Mouse (Mus musculus): Measurements from ENCODE around the gene Tha1. TPM values are rescaled to one million over a fixed set of nuclear protein-coding genes. Genes with fewer than 3 reads are reported as not detected.
A peak's percentile ranks its signal among the peaks of the same experiment; 100 is the strongest.

The Tha1 gene
- polyA plus RNA-seq, 1 experiment from 2014 or later, result 2.5 TPM

DNA sequence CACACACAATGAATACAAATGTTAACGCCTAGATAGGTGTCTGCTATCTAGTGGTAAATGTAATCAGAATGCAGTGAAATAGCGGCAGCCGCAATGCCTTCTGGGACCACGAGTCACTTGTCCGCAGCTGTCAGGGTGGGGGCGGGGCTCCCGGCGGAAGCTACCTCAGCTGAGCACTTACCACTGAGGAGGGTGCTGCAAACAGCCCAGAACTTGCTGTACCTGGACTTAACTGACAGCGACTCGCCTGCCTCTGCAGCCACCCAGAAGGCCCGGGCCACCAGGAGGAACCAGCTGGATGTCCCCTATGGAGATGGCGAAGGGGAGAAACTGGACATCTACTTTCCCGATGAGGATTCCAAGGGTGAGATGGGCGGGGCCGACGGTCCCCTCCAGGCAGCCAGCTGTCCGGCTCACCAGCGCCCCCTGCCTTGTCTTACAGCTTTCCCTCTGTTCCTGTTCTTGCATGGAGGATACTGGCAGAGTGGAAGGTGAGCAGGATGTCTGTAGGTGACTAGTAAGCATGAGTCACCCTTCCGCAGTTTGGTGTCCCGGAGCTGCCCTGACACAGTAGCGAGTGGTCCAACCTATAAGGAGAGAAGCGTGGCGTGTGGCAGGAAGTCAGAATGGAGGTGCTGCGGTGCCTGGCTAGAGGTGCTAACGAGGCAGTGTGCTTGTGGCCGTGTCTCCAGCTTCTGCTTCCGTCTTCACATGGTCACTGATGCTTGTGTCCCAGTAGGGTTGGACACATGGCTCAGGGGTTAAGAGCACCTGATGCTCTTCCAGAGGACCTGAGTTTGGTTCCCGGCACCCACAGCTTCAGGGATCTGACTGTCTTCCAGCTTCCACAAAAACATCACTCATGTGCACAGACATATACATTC lies 41.0 kb downstream of the Tha1 start:
- H3K27ac ChIP-seq, result 0 out of 2 replicates have a peak overlapping the region, but pooled peaks have one; percentile 12
- peaks cover 8% of the 10 kb centered on the region for H3K4me1 ChIP-seq (replicated peaks; ENCODE audit: control insufficient read depth, insufficient read depth, low read length)
- peak; percentile 68 for DNase-seq (ENCODE audit: low spot score)
- no peaks in the 10 kb centered on the region for H3K9me3 ChIP-seq (ENCODE audit: control insufficient read depth, low read length)
- peak; percentile 74; the same call in 1 of the 2 replicates for ATAC-seq (ENCODE audit: low FRiP score)
- no peaks in the 10 kb centered on the region for H3K36me3 ChIP-seq (replicated peaks; ENCODE audit: control insufficient read depth, insufficient read depth)
- H3K27me3 ChIP-seq (ENCODE audit: control insufficient read depth, insufficient read depth, low read length), result no peaks in the 10 kb centered on the region
- peak overlapping the region; percentile 30 for H3K4me3 ChIP-seq (replicated peaks; ENCODE audit: low read length)
- H3K9ac ChIP-seq, result peak overlapping the region; percentile 26; the same call in 1 of the 2 replicates
- H3K4me2 ChIP-seq (replicated peaks), result peak overlapping the region; percentile 51
- 17% methylated on average over 28 of the region's 28 CpGs for WGBS

DNA sequence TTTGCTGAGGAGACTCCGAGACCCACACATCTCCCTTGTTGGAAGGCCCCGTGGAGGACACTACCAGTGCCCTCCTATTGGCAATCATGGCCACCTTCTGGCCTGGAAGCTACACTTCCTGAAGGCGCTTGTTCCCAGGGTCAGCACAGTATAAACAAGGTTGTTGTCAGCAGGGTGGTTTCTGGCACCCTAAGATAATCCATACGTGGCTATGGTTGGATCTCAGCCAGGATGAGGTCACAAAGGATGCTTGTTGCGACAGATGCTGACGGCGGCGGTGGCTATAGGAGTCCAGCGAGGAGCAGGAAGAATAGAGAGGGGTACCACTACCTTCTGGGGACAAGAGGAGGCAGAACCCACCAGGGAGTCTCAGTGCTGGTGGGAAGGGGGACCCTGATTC lies 42.9 kb downstream of the Tha1 start:
- no peak overlapping the region for H3K27ac ChIP-seq
- no peaks in the 10 kb centered on the region for H3K9me3 ChIP-seq (ENCODE audit: control insufficient read depth, low read length)
- H3K4me1 ChIP-seq (replicated peaks; ENCODE audit: control insufficient read depth, insufficient read depth, low read length), result peaks cover 19% of the 10 kb centered on the region
- no peak overlapping the region for H3K4me2 ChIP-seq (replicated peaks)
- DNase-seq (ENCODE audit: low spot score) (no peak), ATAC-seq (ENCODE audit: low FRiP score) (no peak)
- 74% methylated on average over 9 of the region's 9 CpGs for WGBS
- no peaks in the 10 kb centered on the region for H3K36me3 ChIP-seq (replicated peaks; ENCODE audit: control insufficient read depth, insufficient read depth)
- no peak overlapping the region for H3K4me3 ChIP-seq (replicated peaks; ENCODE audit: low read length)
- no peaks in the 10 kb centered on the region for H3K27me3 ChIP-seq (ENCODE audit: control insufficient read depth, insufficient read depth, low read length)
- H3K9ac ChIP-seq, result no peak overlapping the region

- Histone ChIP-seq H3K36me3 (replicated peaks; ENCODE audit: control insufficient read depth, insufficient read depth) (no peaks in the 10 kb centered on the region), H3K4me2 (replicated peaks) (no peak overlapping the region), H3K9me3 (ENCODE audit: control insufficient read depth, low read length) (no peaks in the 10 kb centered on the region), H3K9ac (no peak overlapping the region), H3K27ac (no peak overlapping the region), H3K4me3 (replicated peaks; ENCODE audit: low read length) (no peak overlapping the region), H3K4me1 (replicated peaks; ENCODE audit: control insufficient read depth, insufficient read depth, low read length) (peaks cover 23% of the 10 kb centered on the region), H3K27me3 (ENCODE audit: control insufficient read depth, insufficient read depth, low read length) (no peaks in the 10 kb centered on the region)
- no peak for ATAC-seq (ENCODE audit: low FRiP score)
- no peak for DNase-seq (ENCODE audit: low spot score)
- 71% methylated on average over 2 of the region's 2 CpGs for WGBS
Observed at GRCm38 (mm10) chr11:117829671-117830215, 43.5 kb downstream of the Tha1 start.

GRCm38 (mm10) chr11:117828888-117829604 lies 44.2 kb downstream of the Tha1 start:
- Histone ChIP-seq H3K27ac (peak overlapping the region; percentile 15; the same call in 1 of the 2 replicates), H3K9ac (no peak overlapping the region), H3K4me1 (replicated peaks; ENCODE audit: control insufficient read depth, insufficient read depth, low read length) (peaks cover 29% of the 10 kb centered on the region), H3K36me3 (replicated peaks; ENCODE audit: control insufficient read depth, insufficient read depth) (no peaks in the 10 kb centered on the region), H3K4me2 (replicated peaks) (no peak overlapping the region), H3K9me3 (ENCODE audit: control insufficient read depth, low read length) (no peaks in the 10 kb centered on the region), H3K4me3 (replicated peaks; ENCODE audit: low read length) (no peak overlapping the region), H3K27me3 (ENCODE audit: control insufficient read depth, insufficient read depth, low read length) (no peaks in the 10 kb centered on the region)
- ATAC-seq (ENCODE audit: low FRiP score), result no peak
- whole genome bisulfite sequencing, result 59% methylated on average over 9 of the region's 9 CpGs
- DNase-seq (ENCODE audit: low spot score), result no peak

- H3K36me3 ChIP-seq (replicated peaks; ENCODE audit: control insufficient read depth, insufficient read depth), result no peaks in the 10 kb centered on the region
- ATAC-seq (ENCODE audit: low FRiP score) (no peak), DNase-seq (ENCODE audit: low spot score) (no peak)
- H3K4me2 ChIP-seq (replicated peaks), result no peak overlapping the region
- H3K9me3 ChIP-seq (ENCODE audit: control insufficient read depth, low read length), result no peaks in the 10 kb centered on the region
- no peak overlapping the region for H3K9ac ChIP-seq
- 78% methylated on average over 18 of the region's 18 CpGs for WGBS
- no peaks in the 10 kb centered on the region for H3K27me3 ChIP-seq (ENCODE audit: control insufficient read depth, insufficient read depth, low read length)
- peaks cover 31% of the 10 kb centered on the region for H3K4me1 ChIP-seq (replicated peaks; ENCODE audit: control insufficient read depth, insufficient read depth, low read length)
- H3K4me3 ChIP-seq (replicated peaks; ENCODE audit: low read length), result no peak overlapping the region
- 0 out of 2 replicates have a peak overlapping the region, but pooled peaks have one; percentile 15 for H3K27ac ChIP-seq
Observed at GRCm38 (mm10) chr11:117828149-117828887, 45.0 kb downstream of the Tha1 start.

- Histone ChIP-seq H3K36me3 (replicated peaks; ENCODE audit: control insufficient read depth, insufficient read depth) (no peaks in the 10 kb centered on the region), H3K9me3 (ENCODE audit: control insufficient read depth, low read length) (no peaks in the 10 kb centered on the region), H3K4me2 (replicated peaks) (no peak overlapping the region), H3K27me3 (ENCODE audit: control insufficient read depth, insufficient read depth, low read length) (no peaks in the 10 kb centered on the region), H3K4me1 (replicated peaks; ENCODE audit: control insufficient read depth, insufficient read depth, low read length) (peaks cover 31% of the 10 kb centered on the region), H3K4me3 (replicated peaks; ENCODE audit: low read length) (no peak overlapping the region), H3K27ac (no peak overlapping the region), H3K9ac (no peak overlapping the region)
- DNase-seq (ENCODE audit: low spot score) (no peak), ATAC-seq (ENCODE audit: low FRiP score) (no peak)
- 73% methylated on average over 3 of the region's 3 CpGs for WGBS
Observed at GRCm38 (mm10) chr11:117827386-117827785, 45.9 kb downstream of the Tha1 start.

DNA sequence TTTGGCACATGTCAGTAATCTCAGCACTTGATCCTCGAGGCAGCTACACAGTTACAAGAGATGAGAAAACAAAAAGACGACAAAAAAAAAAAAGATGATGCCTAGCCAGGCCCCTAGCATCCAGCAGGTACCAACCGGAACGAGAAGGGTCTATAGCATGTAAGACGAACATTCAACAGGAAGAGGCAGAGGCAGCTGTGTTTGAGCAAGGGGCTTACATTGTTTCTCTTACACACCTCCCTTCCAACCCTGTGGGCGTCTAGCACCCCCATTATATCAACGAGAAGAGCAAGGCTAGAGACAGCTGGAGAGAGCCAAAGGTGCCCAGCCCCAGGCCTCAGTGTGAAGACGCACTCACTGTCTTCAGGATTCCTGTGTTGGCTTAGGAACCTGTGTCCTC lies 46.4 kb downstream of the Tha1 start:
- ATAC-seq (ENCODE audit: low FRiP score) (no peak), DNase-seq (ENCODE audit: low spot score) (no peak)
- WGBS, result 73% methylated on average over 8 of the region's 8 CpGs
- H3K9ac ChIP-seq, result no peak overlapping the region
- no peaks in the 10 kb centered on the region for H3K36me3 ChIP-seq (replicated peaks; ENCODE audit: control insufficient read depth, insufficient read depth)
- no peak overlapping the region for H3K27ac ChIP-seq
- no peaks in the 10 kb centered on the region for H3K9me3 ChIP-seq (ENCODE audit: control insufficient read depth, low read length)
- peaks cover 31% of the 10 kb centered on the region for H3K4me1 ChIP-seq (replicated peaks; ENCODE audit: control insufficient read depth, insufficient read depth, low read length)
- H3K27me3 ChIP-seq (ENCODE audit: control insufficient read depth, insufficient read depth, low read length), result no peaks in the 10 kb centered on the region
- H3K4me3 ChIP-seq (replicated peaks; ENCODE audit: low read length), result no peak overlapping the region
- no peak overlapping the region for H3K4me2 ChIP-seq (replicated peaks)

DNA sequence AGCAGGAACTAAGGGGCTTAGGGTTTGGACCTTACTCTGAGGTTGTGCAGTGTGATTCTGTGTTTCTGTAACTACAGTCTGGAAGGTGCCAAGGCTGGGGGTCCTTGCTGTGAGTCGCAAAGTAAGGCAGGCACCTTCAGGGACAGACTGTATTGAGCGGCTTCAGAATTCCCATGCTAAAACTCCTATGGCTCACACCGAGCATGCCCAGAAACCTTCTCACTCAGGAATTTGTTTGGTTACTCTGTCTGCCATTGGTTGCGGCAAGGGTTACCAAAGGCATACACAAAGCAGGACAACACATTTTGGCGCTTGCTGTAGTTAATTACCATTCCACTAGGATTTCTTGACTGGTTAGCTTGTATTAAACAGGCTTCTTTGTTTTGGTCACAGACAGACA lies 47.1 kb downstream of the Tha1 start:
- Histone ChIP-seq H3K9me3 (ENCODE audit: control insufficient read depth, low read length) (no peaks in the 10 kb centered on the region), H3K27me3 (ENCODE audit: control insufficient read depth, insufficient read depth, low read length) (no peaks in the 10 kb centered on the region), H3K36me3 (replicated peaks; ENCODE audit: control insufficient read depth, insufficient read depth) (no peaks in the 10 kb centered on the region), H3K4me2 (replicated peaks) (peak overlapping the region; percentile 67), H3K4me3 (replicated peaks; ENCODE audit: low read length) (peak overlapping the region; percentile 35), H3K27ac (peak overlapping the region; percentile 60; the same call in 1 of the 2 replicates), H3K9ac (peak overlapping the region; percentile 50), H3K4me1 (replicated peaks; ENCODE audit: control insufficient read depth, insufficient read depth, low read length) (peaks cover 31% of the 10 kb centered on the region)
- ATAC-seq (ENCODE audit: low FRiP score) (no peak), DNase-seq (ENCODE audit: low spot score) (peak; percentile 37)
- 10% methylated on average over 5 of the region's 5 CpGs for WGBS
